Mouse (Mus musculus): Measurements from ENCODE around the gene Pttg1.

Pttg1 gene

DNA sequence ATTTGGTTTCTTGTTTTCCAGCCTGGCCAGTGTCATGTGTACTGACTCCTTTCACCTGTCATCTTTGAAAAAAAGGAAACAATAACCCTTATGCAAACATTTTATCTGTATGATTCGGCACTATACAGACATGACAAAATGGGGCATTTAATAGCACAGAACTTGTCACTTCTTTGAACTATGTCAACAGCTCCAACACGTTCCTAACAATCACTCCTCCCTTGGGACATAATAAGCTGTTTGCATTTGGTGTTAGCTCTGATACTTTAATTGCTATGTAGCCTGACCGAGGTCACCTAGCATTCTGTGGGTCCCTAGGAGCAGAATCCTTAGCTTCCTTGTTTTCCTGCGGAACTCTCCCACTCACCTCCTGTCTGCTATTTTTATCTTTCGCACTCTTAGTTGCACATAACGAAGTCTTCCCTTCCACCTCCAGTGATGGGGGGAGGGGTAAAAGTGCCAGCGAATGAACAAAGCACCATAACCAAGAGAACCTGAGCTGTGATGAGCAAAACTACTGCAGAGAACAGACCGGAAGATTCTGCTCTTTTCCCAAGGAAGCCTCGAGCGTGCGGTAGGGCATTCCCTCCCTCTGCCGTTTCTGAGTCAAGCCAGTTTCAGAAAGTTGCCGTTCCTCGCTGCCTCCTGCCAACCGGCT lies 21.8 kb downstream of the Pttg1 start:
- no peak for DNase-seq

GRCm38 (mm10) chr11:43400131-43400530 lies 25.9 kb downstream of the Pttg1 start:
- no peak for DNase-seq

GRCm38 (mm10) chr11:43399297-43399696 lies 26.8 kb downstream of the Pttg1 start:
- DNase-seq, result peak; percentile 34

DNA sequence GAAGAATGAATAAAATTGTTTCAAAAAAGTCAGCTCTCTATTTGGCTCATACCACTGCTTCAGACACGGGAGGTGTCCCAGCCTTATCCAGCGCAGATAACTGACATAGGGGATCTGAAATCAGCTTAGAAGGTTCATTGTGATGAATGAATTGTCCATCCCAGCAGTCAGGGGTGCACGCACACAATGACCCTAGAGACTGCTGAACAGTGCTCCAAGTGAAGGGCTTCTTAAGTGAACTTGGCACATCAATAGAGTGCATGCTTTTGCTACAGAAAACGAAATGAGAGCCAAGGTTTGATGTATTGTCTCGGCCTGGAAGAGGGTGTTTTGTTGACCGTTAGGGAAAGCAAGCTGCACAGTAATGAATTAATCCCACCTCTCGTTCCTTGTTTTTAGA lies 29.4 kb downstream of the Pttg1 start:
- no peak for DNase-seq

DNA sequence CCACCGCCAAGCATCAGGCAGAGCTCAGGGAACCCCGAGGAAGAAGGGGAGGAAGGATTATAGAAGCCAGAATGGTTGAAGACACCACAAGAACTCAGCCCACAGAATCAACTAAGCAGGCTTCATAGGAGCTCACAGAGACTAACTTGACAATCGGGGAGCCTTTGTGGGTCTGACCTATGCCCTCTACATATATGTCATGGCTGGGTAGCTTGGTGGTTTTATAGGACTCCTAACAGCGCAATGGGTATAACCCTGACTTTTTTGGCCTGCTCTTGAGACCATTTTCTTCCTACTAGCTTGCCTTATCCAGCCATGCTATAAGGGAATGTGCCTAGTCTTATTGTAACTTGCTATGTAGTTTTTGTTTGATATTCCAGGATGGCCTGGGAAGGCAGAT lies 29.8 kb downstream of the Pttg1 start:
- DNase-seq, result no peak

DNA sequence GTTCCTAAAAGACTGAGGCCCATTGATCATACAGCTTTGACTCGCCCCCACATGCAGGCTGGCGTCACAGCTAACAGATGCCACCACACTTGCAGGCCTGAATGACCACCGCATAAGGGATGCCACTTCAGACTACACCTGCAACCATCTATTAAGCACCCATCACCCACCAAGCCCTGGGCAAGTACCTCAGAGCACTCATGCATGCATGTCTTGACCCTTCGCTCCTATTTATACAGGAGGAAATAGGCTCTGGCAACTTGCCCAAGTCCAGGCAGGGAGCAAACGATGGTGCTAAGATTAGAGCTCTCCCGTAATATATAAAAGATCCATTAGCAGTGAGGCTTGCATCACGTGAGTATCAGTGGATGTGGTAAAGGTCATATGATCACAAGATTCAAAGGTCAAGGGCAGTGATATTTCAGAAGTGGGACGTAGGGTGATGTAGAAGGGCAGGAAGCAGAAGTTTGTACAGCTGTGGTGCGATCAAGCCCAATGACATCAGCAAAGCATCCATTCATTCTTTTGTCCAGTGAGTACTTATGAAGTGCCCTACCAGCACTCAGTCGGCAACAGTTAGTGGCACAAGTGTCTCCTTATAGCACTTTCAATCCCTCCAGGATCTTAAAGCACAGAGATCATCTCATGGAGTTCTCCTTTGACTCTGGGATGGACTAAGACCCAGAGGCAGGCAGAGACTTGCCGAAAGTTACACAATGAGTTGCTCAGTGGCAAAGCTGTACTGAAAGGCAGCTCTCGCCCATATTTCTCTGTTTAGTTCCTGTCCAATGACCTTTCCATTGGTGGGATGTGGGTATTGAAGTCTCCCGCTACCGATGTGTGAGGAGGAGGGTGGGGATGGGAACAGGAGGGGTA lies 30.7 kb downstream of the Pttg1 start:
- no peak for DNase-seq

- DNase-seq, result no peak
These were observed 32.7 kb downstream of the Pttg1 start for GRCm38 (mm10) chr11:43393325-43393724.

DNA sequence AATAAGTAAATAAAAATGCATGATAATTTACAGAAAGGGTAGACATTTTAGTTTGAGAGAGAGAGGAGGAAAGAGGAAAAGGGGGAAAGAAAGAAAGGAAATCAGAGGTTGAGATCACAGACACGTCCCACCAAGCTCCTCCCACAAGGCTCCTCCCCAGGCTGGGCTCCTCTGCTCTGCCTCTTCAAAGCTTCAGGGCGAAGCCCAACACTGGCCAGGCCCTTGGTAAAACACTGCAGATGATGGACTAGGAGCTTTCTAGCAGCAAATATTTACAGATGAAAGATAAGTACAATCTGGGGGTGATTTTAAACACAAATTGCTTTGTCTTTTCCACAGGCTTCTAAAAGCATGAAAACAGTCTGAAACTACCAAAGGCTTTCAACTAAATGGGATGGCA lies 33.3 kb downstream of the Pttg1 start:
- no peak for DNase-seq

GRCm38 (mm10) chr11:43389118-43389517 lies 36.9 kb downstream of the Pttg1 start:
- DNase-seq, result no peak

DNA sequence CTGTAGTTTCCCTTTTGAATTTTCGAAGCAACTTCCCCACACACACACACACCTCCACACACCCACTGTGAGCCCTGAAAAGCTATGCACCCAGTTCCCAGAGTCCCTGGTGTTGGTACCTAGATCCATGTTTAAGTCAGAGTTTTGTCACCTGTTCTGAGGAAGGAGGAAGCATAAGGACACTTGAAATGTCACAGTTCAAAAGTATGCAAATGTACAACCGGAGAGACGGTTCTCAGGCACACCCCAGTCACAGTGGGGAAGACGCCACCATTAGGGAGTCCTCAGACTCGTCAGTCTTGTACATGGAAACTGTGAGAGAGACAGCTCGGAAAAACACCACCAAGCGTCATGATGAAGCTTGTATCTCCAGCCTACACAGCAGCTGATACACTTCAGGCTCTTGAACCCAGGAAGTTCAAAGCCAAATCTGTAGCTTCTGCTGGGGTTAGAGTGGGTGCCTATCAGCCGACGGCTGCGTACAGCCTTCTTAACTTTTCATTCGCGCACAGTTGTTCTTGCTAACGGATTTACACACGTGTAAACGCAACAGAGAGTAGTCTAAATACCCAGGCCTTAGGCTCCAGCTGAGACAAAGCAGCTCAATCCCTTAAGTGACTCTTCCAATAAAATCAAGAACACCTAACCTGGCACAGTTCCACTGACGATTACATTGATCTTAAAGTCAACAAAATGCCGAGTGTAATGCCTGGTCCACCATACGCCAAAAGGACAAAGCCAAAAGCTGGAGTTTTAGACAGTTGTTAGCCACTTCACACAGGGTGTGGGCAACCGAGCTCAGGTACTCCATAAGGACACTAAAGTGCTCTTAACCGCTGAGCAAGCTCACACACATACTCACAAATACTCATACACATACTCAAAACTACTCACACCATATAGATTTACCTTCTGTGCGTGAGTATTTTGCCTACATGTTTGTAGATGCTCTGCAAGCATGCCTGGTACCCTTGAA lies 37.6 kb downstream of the Pttg1 start:
- DNase-seq, result no peak

DNA sequence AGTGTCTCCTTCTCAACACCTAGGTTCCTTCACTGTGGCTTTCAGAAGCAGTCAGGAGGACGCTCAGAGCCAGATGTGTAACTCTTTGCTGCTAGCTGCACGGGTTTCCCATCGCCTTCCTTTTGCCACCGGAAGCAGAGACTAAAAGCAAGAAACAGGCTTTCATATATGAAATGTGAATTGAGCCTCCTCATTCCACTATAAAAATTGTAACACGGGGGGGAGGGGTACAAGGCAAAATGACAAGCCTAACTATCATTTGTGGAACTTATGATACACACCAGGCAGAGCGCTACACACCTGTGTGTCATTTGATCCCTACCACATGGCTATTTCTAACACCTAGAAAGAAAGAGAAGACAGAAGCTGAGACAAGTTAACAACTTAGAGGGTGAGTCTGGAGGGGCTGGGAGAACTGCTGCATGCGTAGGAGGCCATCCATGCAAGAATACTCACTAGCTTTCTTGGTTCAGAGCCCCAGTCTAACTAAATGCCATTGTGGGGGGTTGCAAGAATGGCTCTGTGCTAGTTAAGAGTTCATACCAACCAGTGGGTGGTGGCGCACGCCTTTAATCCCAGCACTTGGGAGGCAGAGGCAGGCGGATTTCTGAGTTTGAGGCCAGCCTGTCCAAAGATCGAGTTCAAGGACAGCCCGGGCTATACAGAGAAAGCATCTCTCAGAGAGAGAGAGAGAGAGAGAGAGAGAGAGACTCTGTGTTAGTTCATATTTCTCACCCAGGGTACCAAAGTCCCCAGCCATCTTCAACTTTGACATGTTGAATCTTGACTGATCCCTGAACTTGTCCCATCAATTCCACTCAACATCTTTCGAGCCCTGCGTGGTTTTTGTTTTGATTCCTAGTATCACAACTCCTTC lies 38.8 kb downstream of the Pttg1 start:
- no peak for DNase-seq

GRCm38 (mm10) chr11:43385716-43386115 lies 40.3 kb downstream of the Pttg1 start:
- DNase-seq, result peak; percentile 13

- DNase-seq, result peak; percentile 78
These were observed 40.9 kb downstream of the Pttg1 start for GRCm38 (mm10) chr11:43385055-43385649.

- peak; percentile 32 for DNase-seq
These were observed 42.5 kb downstream of the Pttg1 start for GRCm38 (mm10) chr11:43383581-43383980.

DNA sequence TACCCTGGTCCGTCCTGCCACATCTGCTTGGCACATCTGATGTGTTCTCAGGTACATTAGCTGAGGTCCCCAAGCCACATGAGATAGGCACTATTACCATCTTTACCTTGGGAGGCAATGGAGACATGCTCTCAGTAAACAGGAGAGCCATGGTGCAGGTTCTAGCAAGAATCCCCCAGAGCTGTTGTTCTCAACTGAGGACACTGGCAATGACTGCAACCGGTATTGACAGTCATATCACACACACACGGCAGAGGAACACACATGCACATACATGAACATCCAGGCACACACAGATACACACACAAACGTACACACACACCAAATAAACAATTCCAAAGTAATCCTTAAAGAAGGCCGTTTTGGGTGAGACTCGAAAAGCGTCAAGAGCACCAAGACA lies 45.1 kb downstream of the Pttg1 start:
- no peak for DNase-seq

DNA sequence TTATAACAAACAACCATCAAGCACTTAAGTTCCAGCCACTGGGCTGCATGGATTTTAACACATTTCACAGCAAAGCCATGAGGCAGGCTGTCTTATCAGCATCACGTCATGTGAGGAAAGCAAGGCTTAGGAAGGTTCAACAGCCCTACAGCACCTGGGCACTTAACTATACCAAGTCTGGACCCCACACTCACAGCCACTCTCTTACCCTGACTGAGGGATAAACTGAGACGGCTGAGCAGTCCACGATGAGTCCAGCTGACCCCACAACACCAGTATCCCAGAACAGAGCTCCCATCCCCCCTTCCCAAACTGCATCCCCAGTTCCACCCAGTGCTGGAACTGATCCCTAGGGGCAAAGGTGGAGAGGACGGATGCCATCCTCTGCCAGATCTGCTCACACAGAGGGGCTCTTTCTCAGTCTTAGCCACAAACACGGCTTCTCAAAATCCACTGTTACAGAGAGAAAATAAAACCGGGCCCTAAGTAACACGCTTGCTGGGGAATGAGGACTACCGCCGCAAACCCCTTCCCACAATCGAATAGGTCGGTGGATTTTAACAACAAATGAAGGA lies 46.1 kb downstream of the Pttg1 start:
- DNase-seq, result no peak

GRCm38 (mm10) chr11:43379488-43379887 lies 46.6 kb downstream of the Pttg1 start:
- no peak for DNase-seq

- no peak for DNase-seq
These were observed 48.8 kb downstream of the Pttg1 start for GRCm38 (mm10) chr11:43377083-43377850.

DNA sequence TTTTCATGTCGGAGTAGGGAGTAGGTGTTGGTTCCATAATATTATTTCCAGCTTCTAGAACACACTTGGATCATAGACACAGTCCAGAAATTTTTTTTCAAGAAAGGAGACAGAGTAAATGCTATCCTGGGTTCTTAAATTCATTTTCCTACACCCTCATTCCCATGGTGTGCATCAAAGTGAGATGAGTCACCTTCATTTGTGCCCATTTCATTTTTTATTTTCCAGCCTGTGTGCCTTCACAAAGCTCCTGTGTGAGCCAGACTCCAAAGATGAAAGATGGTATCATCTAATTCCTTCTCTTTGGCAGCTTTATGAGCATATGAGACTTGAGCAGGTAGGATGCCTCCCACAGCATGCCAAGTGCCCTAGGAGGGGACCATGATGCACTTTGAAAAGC lies 49.5 kb downstream of the Pttg1 start:
- no peak for DNase-seq

DNA sequence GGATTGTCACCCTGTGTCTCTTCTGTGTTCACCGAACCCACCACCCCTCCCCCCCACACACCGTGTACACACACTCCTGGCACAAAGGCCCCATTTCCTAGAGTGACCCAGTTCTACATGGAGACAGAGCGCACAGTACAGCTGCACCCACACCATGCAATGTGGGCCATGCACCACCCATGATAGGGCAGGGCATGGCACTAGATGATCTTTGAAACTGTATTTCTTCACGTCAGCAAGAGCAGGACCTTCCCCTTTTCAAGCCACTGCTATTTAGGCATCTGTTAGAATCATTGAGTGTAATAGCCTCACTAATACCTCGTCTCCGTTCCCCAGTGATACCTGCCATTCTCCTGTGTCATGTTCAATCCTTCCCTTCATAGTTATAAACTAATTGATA lies 51.1 kb downstream of the Pttg1 start:
- DNase-seq, result no peak

GRCm38 (mm10) chr11:43373367-43373766 lies 52.7 kb downstream of the Pttg1 start:
- no peak for DNase-seq

Measured in lung, postnatal 10 days (tissue).